Mouse (Mus musculus): ENCODE measurements around the gene Cenpa.

GRCm38 (mm10) chr5:30625379-30625778, 41.2 kb upstream of the Cenpa start:
- TF ChIP-seq USF1 (IDR thresholded peaks at IDR 0.05; ENCODE audit: low read depth) (no peak), CTCF (IDR thresholded peaks at IDR 0.05; ENCODE audit: control insufficient read depth, insufficient read depth, insufficient read length) (no peak), CEBPB (IDR thresholded peaks at IDR 0.05; ENCODE audit: low read depth) (no peak), MAX (IDR thresholded peaks at IDR 0.05) (no peak), MYOD1 (IDR thresholded peaks at IDR 0.05; ENCODE audit: control insufficient read depth, insufficient read length, low read depth) (no peak), MYOG (IDR thresholded peaks at IDR 0.05; ENCODE audit: control insufficient read depth, extremely low read depth, insufficient read length) (no peak), FOSL1 (IDR thresholded peaks at IDR 0.05; ENCODE audit: insufficient read depth, low read length, poor library complexity, severe bottlenecking) (no peak)
